Mouse (Mus musculus): ENCODE measurements around the gene Olfr49. TPM values are rescaled to one million over a fixed set of nuclear protein-coding genes. Genes with fewer than 3 reads are reported as not detected.

The Olfr49 gene
- not detected in 2 replicates for polyA plus RNA-seq (2012; rRNA removed)

DNA sequence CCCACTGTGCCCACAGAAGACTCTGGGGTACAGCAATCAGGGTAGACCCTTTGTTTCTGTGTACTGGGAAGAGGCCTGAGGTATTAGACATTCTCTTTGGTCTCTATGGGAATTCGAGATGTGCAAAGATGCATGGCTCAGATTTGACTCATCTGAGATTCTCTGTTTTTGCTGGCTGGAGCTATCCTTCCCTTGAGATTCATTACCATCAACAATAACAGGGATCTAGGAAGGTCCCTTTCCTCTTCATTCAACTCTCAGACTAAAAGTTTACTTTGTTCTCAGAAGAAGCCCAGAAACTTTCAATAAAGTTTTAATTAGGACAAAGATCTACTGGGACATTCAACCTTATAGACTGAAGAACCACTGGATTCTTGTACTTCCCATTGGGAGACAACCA, at the start of gene Olfr49:
TSS of gene Olfr49 (minus strand) at position 101 of the 400 bp plus-strand sequence.
- no peak for DNase-seq (ENCODE audit: low read depth in 1 of 2, low spot score in 2 of 2)
- Histone ChIP-seq H3K4me3 (ENCODE audit: extremely low read depth, insufficient read depth, insufficient read length) (no peak within 1 kb of the TSS), H3K27me3 (ENCODE audit: control insufficient read depth, insufficient read depth, low read length) (no peaks in the 10 kb centered on the region), H3K36me3 (ENCODE audit: control insufficient read depth, insufficient read depth, low read length) (no peaks in the 10 kb centered on the region), H3K4me1 (ENCODE audit: control insufficient read depth, insufficient read depth, insufficient read length) (no peaks in the 10 kb centered on the region), H3K27ac (ENCODE audit: insufficient read depth, low read length) (no peak within 1 kb of the TSS)
- 74% methylated on average over 1 of the region's 1 CpGs for WGBS
- TF ChIP-seq CTCF (IDR thresholded peaks at IDR 0.05; ENCODE audit: extremely low read depth, insufficient read depth, insufficient read length, insufficient replicate concordance) (no peak), POLR2A (IDR thresholded peaks at IDR 0.05; ENCODE audit: low read depth, low read length) (no peak)

DNA sequence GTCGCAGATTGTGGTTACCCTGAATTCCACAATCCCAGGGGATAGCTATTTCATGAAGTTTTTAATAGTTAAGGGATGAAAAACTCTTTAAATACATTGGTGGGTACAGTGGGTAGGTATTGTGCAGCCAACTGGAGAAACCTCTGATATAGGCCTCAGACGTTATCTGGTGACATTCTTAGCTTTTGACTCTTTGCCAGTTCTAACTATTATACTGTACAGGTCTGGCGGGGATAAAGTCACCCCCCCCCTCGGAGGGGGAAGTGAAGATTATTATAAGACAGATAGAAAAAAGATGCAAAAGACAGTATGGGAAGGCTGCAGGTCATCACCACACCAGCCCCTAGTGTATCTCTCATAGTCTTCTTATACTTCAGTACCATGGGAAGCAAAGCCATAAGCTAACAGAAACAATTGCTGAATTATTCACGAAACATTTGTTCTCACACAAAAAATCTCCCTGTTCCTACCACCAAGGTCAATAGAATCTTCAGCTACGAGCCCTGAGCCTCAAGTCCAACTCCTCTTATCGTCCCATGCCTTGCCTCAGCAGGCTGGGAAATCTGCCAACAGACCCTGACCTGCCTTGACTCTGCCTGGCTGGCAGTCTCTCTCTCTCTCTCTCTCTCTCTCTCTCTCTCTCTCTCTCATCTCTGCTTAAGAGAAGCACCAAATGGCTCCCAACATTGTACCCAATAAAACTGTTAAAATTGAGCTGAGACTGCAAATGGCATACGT, 48.9 kb upstream of the Olfr49 start:
- DNase-seq (ENCODE audit: low read depth in 1 of 2, low spot score in 2 of 2) = no peak
- Histone ChIP-seq H3K27me3 (ENCODE audit: control insufficient read depth, insufficient read depth, low read length) (no peaks in the 10 kb centered on the region), H3K4me3 (ENCODE audit: extremely low read depth, insufficient read depth, insufficient read length) (no peak overlapping the region), H3K4me1 (ENCODE audit: control insufficient read depth, insufficient read depth, insufficient read length) (no peaks in the 10 kb centered on the region), H3K36me3 (ENCODE audit: control insufficient read depth, insufficient read depth, low read length) (no peaks in the 10 kb centered on the region), H3K27ac (ENCODE audit: insufficient read depth, low read length) (no peak overlapping the region)
- WGBS = 66% methylated on average over 8 of the region's 8 CpGs
- TF ChIP-seq CTCF (IDR thresholded peaks at IDR 0.05; ENCODE audit: extremely low read depth, insufficient read depth, insufficient read length, insufficient replicate concordance) (no peak), POLR2A (IDR thresholded peaks at IDR 0.05; ENCODE audit: low read depth, low read length) (no peak)

- DNase-seq (ENCODE audit: low read depth in 1 of 2, low spot score in 2 of 2) = no peak
- TF ChIP-seq POLR2A (IDR thresholded peaks at IDR 0.05; ENCODE audit: low read depth, low read length) (no peak), CTCF (IDR thresholded peaks at IDR 0.05; ENCODE audit: extremely low read depth, insufficient read depth, insufficient read length, insufficient replicate concordance) (no peak)
- WGBS = 90% methylated on average over 5 of the region's 5 CpGs
- Histone ChIP-seq H3K36me3 (ENCODE audit: control insufficient read depth, insufficient read depth, low read length) (no peaks in the 10 kb centered on the region), H3K4me3 (ENCODE audit: extremely low read depth, insufficient read depth, insufficient read length) (no peak overlapping the region), H3K4me1 (ENCODE audit: control insufficient read depth, insufficient read depth, insufficient read length) (no peaks in the 10 kb centered on the region), H3K27me3 (ENCODE audit: control insufficient read depth, insufficient read depth, low read length) (no peaks in the 10 kb centered on the region), H3K27ac (ENCODE audit: insufficient read depth, low read length) (no peak overlapping the region)
These were observed 47.7 kb upstream of the Olfr49 start for GRCm38 (mm10) chr14:54332176-54333074.

- Histone ChIP-seq H3K4me1 (ENCODE audit: control insufficient read depth, insufficient read depth, insufficient read length) (no peaks in the 10 kb centered on the region), H3K27ac (ENCODE audit: insufficient read depth, low read length) (no peak overlapping the region), H3K36me3 (ENCODE audit: control insufficient read depth, insufficient read depth, low read length) (no peaks in the 10 kb centered on the region), H3K27me3 (ENCODE audit: control insufficient read depth, insufficient read depth, low read length) (no peaks in the 10 kb centered on the region), H3K4me3 (ENCODE audit: extremely low read depth, insufficient read depth, insufficient read length) (no peak overlapping the region)
- TF ChIP-seq POLR2A (IDR thresholded peaks at IDR 0.05; ENCODE audit: low read depth, low read length) (no peak), CTCF (IDR thresholded peaks at IDR 0.05; ENCODE audit: extremely low read depth, insufficient read depth, insufficient read length, insufficient replicate concordance) (no peak)
- 98% methylated on average over 1 of the region's 1 CpGs for WGBS
- DNase-seq (ENCODE audit: low read depth in 1 of 2, low spot score in 2 of 2) = no peak
These were observed 46.4 kb upstream of the Olfr49 start for GRCm38 (mm10) chr14:54331178-54331577.

DNA sequence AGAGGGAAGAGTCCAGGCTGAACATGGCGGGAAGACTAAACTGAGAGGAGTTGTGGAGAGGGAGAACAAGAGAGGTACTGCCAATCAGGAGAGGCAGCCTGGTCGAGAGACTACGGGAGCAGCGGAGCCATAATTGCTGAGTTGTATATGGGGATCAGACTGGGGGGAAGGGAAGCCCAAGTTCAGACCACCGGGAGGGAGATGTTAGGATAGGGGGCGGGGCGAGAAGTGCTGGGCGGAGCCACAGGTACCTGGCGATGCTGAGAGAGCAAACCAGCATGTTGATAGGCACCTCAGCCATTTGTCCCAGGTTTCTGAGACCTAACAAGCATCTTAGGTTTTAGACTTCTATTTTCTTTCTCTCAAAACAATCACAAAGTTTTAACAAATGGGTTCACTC, 44.5 kb upstream of the Olfr49 start:
- Histone ChIP-seq H3K4me1 (ENCODE audit: control insufficient read depth, insufficient read depth, insufficient read length) (no peaks in the 10 kb centered on the region), H3K4me3 (ENCODE audit: extremely low read depth, insufficient read depth, insufficient read length) (no peak overlapping the region), H3K36me3 (ENCODE audit: control insufficient read depth, insufficient read depth, low read length) (no peaks in the 10 kb centered on the region), H3K27ac (ENCODE audit: insufficient read depth, low read length) (no peak overlapping the region), H3K27me3 (ENCODE audit: control insufficient read depth, insufficient read depth, low read length) (no peaks in the 10 kb centered on the region)
- no peak for DNase-seq (ENCODE audit: low read depth in 1 of 2, low spot score in 2 of 2)
- TF ChIP-seq CTCF (IDR thresholded peaks at IDR 0.05; ENCODE audit: extremely low read depth, insufficient read depth, insufficient read length, insufficient replicate concordance) = no peak
- TF ChIP-seq POLR2A (IDR thresholded peaks at IDR 0.05; ENCODE audit: low read depth, low read length) = no peak
- 77% methylated on average over 9 of the region's 9 CpGs for WGBS

DNA sequence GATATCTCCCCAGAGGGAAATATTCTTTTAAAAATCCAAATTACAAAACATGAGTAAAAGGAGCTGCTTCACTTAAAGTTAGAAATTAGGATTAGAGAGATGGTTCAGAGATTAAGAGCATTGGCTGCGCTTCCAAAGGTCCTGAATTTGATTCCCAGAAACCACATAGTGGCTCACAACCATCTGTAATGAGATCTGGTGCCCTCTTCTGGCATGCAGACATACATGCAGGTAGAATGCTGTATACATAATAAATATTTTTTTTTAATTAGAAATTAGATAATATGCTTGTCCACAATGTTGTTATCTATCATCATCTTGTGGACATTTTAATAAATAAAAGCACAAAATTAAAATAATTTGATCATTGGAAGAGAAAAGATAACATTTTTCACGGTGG, 43.8 kb upstream of the Olfr49 start:
- no peak for TF ChIP-seq CTCF (IDR thresholded peaks at IDR 0.05; ENCODE audit: extremely low read depth, insufficient read depth, insufficient read length, insufficient replicate concordance)
- no peak for TF ChIP-seq POLR2A (IDR thresholded peaks at IDR 0.05; ENCODE audit: low read depth, low read length)
- H3K4me1 ChIP-seq (ENCODE audit: control insufficient read depth, insufficient read depth, insufficient read length) = no peaks in the 10 kb centered on the region
- no peak for DNase-seq (ENCODE audit: low read depth in 1 of 2, low spot score in 2 of 2)
- H3K27me3 ChIP-seq (ENCODE audit: control insufficient read depth, insufficient read depth, low read length) = no peaks in the 10 kb centered on the region
- 81% methylated on average over 2 of the region's 2 CpGs for WGBS
- no peak overlapping the region for H3K27ac ChIP-seq (ENCODE audit: insufficient read depth, low read length)
- no peak overlapping the region for H3K4me3 ChIP-seq (ENCODE audit: extremely low read depth, insufficient read depth, insufficient read length)
- no peaks in the 10 kb centered on the region for H3K36me3 ChIP-seq (ENCODE audit: control insufficient read depth, insufficient read depth, low read length)
